Mouse (Mus musculus) cortical plate, adult 2 months (tissue): Measurements from ENCODE around the gene Crygb.

Source experiments
- CTCF ChIP-seq: fragments of 200-500 bp; IDR thresholded peaks from 2 replicates; pipeline ENCODE4 v1.5.1; 2011; ENCODE audit warnings: mild to moderate bottlenecking, control low read depth, low read length; ENCODE audit not compliant: insufficient read depth; ENCODE audit errors: extremely low read depth
- POLR2A ChIP-seq: fragments of 200-500 bp; IDR thresholded peaks from 2 replicates; pipeline ENCODE4 v1.6.1; 2011; ENCODE audit warnings: mild to moderate bottlenecking, low read length, control low read depth; ENCODE audit not compliant: insufficient read depth; ENCODE audit errors: extremely low read depth

DNA sequence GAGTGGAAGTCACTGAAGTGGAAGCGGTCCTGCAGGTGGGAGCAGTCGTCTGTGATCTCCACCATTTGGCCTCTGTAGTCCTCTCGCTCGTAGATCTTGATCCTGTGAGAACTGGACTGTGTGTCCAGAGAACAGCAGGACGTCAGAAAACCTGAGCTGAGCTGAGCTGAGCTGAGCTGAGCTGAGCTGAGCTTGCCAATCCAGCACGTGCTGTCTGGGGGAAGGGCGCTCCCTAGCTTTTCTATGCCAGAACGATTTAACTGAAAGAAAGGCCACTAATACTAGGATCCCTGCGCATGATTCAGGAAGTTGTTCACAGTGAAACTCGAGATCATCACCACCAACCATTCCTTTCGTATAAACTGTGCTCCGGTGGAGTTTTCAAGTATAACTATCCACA is 33.3 kb downstream of the Crygb start:
- TF ChIP-seq CTCF: no peak
- TF ChIP-seq POLR2A: no peak
